Mouse (Mus musculus) c-Kit-positive CD71-positive TER-119-positive erythroid progenitor cells, embryonic 14.5 days (primary cell): Measurements from ENCODE around the gene Syne2.

ENCODE experiments used
- DNase-seq: peaks from one replicate; pipeline ENCODE4 v3.0.0-alpha.2; 2013; ENCODE audit warnings: low spot score

The Syne2 gene

GRCm38 (mm10) chr12:75873546-75874235 lies 55.8 kb downstream of the Syne2 start:
- DNase-seq: no peak

DNA sequence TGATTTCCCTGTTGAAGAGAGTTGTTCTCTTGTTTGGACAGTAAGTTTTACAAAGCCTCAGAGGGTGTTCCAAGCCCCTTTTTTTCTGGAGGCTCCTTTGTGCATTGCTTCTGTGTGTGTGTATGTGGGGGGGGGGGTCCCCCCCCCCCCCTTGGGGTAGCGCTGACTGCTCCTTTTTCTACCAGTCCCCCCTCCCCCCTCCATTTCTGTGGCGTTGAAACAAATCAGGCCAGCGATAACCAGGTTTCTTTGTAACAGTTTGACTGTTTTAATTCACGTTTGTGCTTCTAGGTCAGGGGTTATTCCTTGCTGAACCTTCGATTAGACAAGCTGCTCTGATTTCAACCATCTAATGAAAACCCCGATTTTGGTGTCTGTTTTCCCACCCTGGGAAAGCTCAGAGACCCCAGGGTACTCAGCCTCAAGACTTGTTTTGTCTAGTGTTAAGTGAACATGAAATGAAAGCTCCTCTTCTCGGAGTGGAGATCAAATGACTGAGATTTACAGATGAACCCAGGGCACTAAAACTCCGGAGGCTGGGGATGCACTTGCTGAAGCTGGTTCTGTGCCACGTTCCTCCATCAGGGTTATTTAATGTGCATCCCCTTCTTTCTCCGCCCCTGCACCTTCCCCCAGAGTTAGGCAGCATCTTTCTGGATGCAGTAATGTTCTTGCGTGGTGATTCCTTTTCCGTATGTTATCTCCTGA lies 56.5 kb downstream of the Syne2 start:
- no peak for DNase-seq

GRCm38 (mm10) chr12:75879636-75880317 lies 61.8 kb downstream of the Syne2 start:
- no peak for DNase-seq

DNA sequence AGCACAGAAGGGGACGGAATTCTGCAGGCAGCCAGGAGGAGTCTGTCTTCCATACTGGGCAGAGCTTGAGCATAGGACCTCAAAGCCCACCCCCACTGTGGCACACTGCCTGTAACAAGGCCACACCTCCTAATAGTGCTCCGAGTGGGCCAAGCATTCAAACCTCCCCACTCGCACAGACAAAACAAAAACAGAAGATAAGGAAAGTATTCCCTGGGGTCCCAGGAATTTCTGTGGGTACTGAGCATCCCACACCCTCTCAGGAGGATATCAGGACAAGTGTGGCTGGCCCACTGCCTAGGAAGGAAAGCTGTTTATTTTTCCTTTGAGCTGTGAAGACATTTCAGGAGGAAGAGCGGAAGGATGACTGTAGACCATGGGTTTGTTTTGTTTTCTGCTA lies 63.6 kb downstream of the Syne2 start:
- no peak for DNase-seq

- no peak for DNase-seq
These were observed 68.2 kb downstream of the Syne2 start for GRCm38 (mm10) chr12:75886161-75886560.

- no peak for DNase-seq
These were observed 69.0 kb downstream of the Syne2 start for GRCm38 (mm10) chr12:75886946-75887345.

- no peak for DNase-seq
These were observed 70.8 kb downstream of the Syne2 start for GRCm38 (mm10) chr12:75888721-75889120.

- no peak for DNase-seq
These were observed 73.3 kb downstream of the Syne2 start for GRCm38 (mm10) chr12:75891206-75891605.

DNA sequence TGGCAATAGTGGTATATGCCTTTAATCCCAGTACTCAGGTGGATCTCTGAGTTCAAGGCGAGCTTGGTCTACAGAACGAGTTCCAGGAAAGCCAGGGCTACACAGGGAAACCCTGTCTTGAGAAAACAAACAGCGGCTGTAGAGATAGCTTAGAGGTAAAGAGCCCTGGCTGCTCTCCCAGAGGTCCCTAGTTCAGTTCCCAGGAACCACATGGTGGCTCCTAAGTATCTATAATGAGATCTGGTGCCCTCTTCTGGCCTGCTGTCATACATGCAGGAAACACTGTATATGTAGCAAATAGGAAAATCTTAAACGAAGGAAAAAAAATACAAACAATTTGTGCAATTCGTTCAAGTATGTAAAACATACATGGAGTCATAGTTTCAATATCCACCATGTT lies 75.5 kb downstream of the Syne2 start:
- no peak for DNase-seq

DNA sequence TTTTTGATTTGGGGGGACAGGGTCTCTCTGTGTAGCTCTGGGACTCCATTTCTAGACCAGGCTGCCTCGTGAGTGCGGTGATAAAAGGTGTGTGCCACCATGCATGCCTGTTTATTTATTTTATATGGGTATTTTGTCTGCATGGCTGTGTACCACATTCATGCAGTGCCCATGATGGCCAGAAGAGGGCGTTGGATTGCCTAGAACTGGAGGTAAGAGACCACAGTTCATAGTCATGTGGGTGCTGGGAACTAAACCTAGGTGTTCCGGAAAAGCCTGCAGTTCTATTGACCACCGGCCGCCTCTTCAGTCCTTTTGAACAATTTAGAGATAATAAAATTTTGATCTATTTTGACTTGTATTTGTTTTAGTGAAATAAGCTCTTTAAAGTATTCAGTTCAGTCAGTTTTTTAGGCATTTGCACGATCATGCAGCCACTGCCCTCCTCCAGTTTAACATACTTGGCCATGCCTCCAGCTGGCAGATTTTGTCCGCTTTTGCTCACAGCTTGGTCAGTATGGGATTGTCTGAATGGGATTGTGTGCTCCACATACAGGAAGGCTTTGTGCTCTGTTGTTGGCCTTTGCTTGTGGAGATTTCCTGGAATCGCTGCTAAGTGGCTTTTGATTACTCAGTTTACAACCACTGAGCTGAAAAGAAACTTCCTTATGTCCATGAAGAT lies 76.5 kb downstream of the Syne2 start:
- DNase-seq: no peak

DNA sequence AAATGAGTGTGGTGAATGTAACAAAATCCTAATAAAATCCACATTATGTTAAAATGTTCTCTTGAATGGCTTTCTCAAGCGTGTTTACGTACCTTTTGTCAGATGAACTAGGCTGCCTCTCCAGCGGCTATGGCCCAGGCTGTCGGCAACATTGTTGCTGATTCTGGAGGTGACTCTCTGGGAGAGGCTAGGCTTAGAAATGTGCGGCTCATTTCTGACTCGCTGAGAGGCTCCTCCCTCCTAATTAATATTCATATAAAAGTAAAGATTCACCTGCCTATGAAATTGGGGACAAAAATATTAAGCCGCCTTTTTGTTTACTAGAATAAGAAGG lies 77.0 kb downstream of the Syne2 start:
- no peak for DNase-seq

- DNase-seq: no peak
These were observed 79.9 kb downstream of the Syne2 start for GRCm38 (mm10) chr12:75897793-75898192.

DNA sequence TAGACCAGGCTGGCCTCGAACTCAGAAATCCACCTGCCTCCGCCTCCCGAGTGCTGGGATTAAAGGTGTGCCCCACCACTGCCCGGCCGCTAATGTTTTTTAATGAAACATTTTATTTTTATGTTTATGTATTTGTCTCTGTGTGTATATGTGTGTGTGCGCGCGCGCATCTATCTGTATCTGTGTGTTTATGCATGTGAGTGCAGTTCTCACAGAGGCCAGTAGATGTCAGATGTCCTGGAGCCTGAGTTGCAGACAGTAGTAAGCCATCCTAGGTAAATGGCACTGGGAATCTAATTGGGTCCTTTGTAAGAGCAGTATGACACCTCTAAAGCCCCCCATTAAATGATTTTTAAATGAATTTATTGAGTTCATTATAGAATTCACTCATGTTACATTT lies 83.8 kb downstream of the Syne2 start:
- no peak for DNase-seq

DNA sequence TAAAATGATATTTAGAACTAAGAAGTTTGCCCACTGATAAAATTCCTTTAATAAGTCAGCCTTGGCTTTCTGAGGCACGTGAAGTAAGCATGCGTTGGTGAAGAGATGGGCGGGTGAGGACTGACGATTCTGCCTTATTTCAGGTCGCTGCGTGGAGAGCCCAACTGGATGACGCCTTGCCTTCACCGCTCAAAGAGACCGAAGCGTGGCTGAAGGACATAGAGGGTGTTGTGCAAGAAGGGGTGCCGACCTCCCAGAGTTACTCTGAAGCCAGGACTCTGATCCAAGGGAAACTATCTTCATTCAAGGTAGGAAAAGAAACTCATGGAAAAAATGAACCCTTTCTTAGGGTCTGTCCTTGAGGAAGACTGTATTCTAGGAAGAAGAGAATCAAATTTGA lies 86.1 kb downstream of the Syne2 start:
- DNase-seq: no peak

- DNase-seq: no peak
These were observed 87.4 kb downstream of the Syne2 start for GRCm38 (mm10) chr12:75905304-75905703.

- DNase-seq: no peak
These were observed 90.5 kb downstream of the Syne2 start for GRCm38 (mm10) chr12:75908466-75908865.

- no peak for DNase-seq
These were observed 97.8 kb downstream of the Syne2 start for GRCm38 (mm10) chr12:75915694-75916093.

GRCm38 (mm10) chr12:75918415-75918814 lies 100.5 kb downstream of the Syne2 start:
- DNase-seq: no peak

DNA sequence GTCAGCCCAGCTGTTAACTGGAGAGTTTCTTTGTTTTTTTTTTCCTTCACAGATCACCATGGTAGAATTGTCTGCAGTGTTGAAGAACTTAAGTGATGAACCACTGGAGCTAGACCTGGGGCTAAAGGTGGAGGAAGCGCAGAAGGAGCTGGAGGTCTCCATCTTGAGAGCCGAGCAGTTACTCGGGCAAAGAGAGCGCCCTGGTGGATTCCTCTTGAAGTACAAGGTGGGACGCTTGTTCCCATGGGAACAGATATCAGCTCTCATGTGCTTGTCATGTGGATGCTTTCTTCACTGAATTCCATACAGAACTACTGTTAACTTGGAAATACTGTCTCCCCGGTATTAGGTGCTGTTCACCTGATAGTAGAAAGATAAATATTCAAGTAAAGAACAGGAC lies 101.0 kb downstream of the Syne2 start:
- no peak for DNase-seq

GRCm38 (mm10) chr12:75922900-75923299 lies 105.0 kb downstream of the Syne2 start:
- no peak for DNase-seq

DNA sequence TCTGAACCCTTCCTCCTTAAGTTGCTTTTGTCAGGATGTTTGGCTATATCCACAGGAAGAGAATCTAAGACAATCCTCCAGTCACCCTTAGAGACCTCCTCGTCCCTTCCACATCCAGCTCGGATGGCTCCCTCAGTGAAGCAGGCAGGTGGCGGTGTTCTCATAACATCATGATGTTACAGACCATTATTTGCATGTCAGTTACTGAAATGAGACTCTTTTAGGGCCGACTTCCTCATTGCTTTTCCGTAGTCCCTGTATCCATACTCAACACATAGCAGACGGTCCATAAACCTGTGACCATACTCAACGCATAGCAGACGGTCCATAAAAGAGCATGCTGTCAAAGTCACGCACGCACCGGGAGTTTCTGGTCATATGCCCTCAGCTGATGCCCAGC lies 106.9 kb downstream of the Syne2 start:
- no peak for DNase-seq

DNA sequence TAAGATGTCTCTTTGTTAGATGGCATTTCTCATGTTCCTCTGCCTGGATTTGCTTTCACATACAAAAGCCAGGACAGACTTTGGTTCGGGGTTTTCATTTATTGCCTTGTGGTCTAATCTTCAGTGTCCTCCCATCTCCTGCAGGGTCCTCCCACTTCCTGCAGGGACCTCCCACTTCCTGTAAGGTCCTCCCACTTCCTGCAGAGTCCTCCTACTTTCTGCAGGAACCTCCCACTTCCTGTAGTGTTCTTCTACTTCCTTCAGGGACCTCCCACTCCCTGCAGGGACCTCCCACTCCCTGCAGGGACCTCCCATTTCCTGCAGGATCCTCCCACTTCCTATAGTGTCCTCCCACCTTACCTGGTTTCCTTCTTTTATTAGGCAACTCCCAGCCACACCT lies 109.7 kb downstream of the Syne2 start:
- DNase-seq: no peak

GRCm38 (mm10) chr12:75933561-75933960 lies 115.6 kb downstream of the Syne2 start:
- no peak for DNase-seq
